Mouse (Mus musculus) olfactory bulb, adult 2 months (tissue): ENCODE measurements at regions not wholly inside any gene's neighbourhood (a gene's known extent, or its start where the extent isn't known, plus 50 kb on each side); places are given as distances from the start of the nearest gene placed in this dataset.

Experiments used
- H3K27ac ChIP-seq: fragments of 200-500 bp; 2 replicates; pipeline ENCODE4 v1.5.1; 2012; ENCODE audit warnings: low read depth, low read length; ENCODE audit not compliant: insufficient read depth
- H3K4me1 ChIP-seq: fragments of 200-500 bp; 2 replicates; pipeline ENCODE4 v1.6.1; 2012; ENCODE audit warnings: low read length; ENCODE audit not compliant: control insufficient read depth, insufficient read depth
- H3K4me3 ChIP-seq: fragments of 200-500 bp; 2 replicates; pipeline ENCODE4 v1.5.1; 2012; ENCODE audit warnings: mild to moderate bottlenecking, low read depth, low read length, moderate library complexity; ENCODE audit not compliant: insufficient read depth
- CTCF ChIP-seq: fragments of 200-500 bp; IDR thresholded peaks from 2 replicates; pipeline ENCODE4 v1.5.1; 2012; ENCODE audit warnings: low read depth, mild to moderate bottlenecking, low read length, moderate library complexity; ENCODE audit not compliant: insufficient read depth
- POLR2A ChIP-seq: fragments of 200-500 bp; IDR thresholded peaks from 2 replicates; pipeline ENCODE4 v1.6.1; 2012; ENCODE audit warnings: mild to moderate bottlenecking, low read depth, low read length, moderate library complexity; ENCODE audit not compliant: insufficient read depth
- WGBS: fragments of 180-500 bp; shearing (Covaris S2); methylation state at CpG from one replicate; pipeline ENCODE4 v1.1.7; 2018; 5-methylcytosine and 5-hydroxymethylcytosine counted together

- 44% methylated on average over 7 of the region's 7 CpGs for WGBS
- no peak overlapping the region for H3K4me3 ChIP-seq
- no peak overlapping the region for H3K27ac ChIP-seq
- TF ChIP-seq CTCF: no peak
- no peak for TF ChIP-seq POLR2A
- peaks cover 13% of the 10 kb centered on the region; the same call in 1 of the 2 replicates for H3K4me1 ChIP-seq
These were observed 122.8 kb downstream of the Tmx1 start for GRCm38 (mm10) chr12:70575665-70576064.

DNA sequence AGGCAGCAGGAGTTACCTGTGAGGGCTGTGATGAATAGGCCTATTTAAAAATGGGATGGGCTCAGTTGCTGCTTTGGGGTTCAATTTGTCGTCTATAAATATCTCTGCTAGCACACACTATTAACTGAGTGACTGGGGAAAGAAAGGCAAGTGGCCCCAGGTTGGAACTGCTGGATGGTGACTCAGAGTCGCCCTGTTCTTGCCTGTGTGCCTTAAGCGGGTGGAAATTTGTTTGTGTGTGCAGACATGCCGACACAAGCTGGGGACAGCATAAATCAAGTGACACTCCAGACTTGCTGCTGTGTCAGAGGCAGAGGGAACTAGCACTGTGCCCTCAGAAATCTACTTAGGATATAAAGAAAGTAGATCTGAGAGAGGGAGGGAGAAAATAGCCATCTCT is 124.9 kb downstream of the Tmx1 start:
- Histone ChIP-seq H3K4me3 (no peak overlapping the region), H3K27ac (no peak overlapping the region), H3K4me1 (peaks cover 13% of the 10 kb centered on the region; the same call in 1 of the 2 replicates)
- no peak for TF ChIP-seq POLR2A
- no peak for TF ChIP-seq CTCF
- 40% methylated on average over 4 of the region's 4 CpGs for WGBS

GRCm38 (mm10) chr12:70579328-70579905 is 126.5 kb downstream of the Tmx1 start:
- H3K4me3 ChIP-seq: no peak overlapping the region
- WGBS: 75% methylated on average over 8 of the region's 8 CpGs

GRCm38 (mm10) chr12:70586181-70586580 is 133.3 kb downstream of the Tmx1 start:
- TF ChIP-seq CTCF (no peak), POLR2A (no peak)
- no peak overlapping the region for H3K4me3 ChIP-seq
- 89% methylated on average over 2 of the region's 2 CpGs for WGBS
- H3K27ac ChIP-seq: no peak overlapping the region
- no peaks in the 10 kb centered on the region for H3K4me1 ChIP-seq

More at GRCm38 (mm10) chr12:70579328-70579905, 126.5 kb downstream of the Tmx1 start:
- Histone ChIP-seq H3K27ac (no peak overlapping the region), H3K4me1 (peaks cover 13% of the 10 kb centered on the region; the same call in 1 of the 2 replicates)
- no peak for TF ChIP-seq CTCF
- no peak for TF ChIP-seq POLR2A

DNA sequence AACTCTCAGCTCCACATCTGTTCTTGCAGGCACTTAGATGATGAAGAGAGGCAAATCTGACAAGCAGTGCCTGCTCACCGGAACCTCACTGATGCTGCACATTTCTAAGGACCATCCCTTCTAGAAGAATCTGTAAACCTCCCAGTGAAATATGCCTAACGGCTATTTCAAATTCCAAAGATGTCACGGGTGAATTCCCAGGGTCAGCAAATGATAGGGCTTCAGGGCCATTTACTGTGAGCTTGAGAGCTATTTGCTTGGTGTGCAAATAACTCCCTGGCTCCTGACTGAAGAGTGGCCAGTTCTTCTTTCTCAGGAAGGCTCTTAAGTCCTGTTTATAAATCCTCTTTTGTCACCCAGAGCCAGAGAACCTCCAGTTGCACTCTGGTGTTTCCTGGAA is 135.3 kb downstream of the Tmx1 start:
- TF ChIP-seq POLR2A (no peak), CTCF (no peak)
- H3K27ac ChIP-seq: no peak overlapping the region
- no peaks in the 10 kb centered on the region for H3K4me1 ChIP-seq
- no peak overlapping the region for H3K4me3 ChIP-seq
- 88% methylated on average over 3 of the region's 3 CpGs for WGBS

- no peak overlapping the region for H3K27ac ChIP-seq
- no peak overlapping the region for H3K4me3 ChIP-seq
- WGBS: 94% methylated on average over 2 of the region's 2 CpGs
- H3K4me1 ChIP-seq: no peaks in the 10 kb centered on the region
- no peak for TF ChIP-seq CTCF
- no peak for TF ChIP-seq POLR2A
These were observed 136.4 kb downstream of the Tmx1 start for GRCm38 (mm10) chr12:70589315-70589742.

DNA sequence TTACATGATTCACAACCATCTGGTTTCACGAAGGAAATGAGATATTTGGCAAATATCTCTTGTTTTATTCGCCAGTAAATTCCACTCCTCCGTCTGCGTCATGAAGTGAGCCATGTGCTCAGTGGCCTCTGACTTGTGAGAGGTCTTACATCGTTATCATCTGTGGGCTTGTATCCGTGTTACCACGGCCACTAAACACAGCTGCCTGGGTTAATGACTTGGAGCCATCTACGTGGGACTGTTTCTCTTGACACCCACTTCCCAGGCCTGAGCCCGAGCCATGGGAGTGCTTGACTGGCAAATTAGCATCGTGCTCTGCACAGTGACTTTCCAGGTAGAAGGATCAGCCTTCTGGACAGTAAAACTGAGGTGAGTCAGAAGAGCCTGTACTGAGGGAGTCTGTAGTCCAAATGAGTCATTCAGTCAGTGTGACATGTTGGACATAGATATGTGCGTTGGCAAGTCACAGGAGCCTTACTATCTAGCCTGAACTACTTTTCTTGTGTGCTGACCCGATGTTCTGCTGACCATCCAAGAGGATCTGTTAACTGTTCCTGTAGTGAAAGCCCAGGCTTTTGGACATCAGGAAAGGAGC is 137.7 kb downstream of the Tmx1 start:
- no peak overlapping the region for H3K27ac ChIP-seq
- WGBS: 84% methylated on average over 12 of the region's 12 CpGs
- no peaks in the 10 kb centered on the region for H3K4me1 ChIP-seq
- TF ChIP-seq CTCF: no peak
- TF ChIP-seq POLR2A: no peak
- H3K4me3 ChIP-seq: no peak overlapping the region

- Histone ChIP-seq H3K4me3 (no peak overlapping the region), H3K27ac (no peak overlapping the region), H3K4me1 (no peaks in the 10 kb centered on the region)
- WGBS: 79% methylated on average over 4 of the region's 4 CpGs
- TF ChIP-seq CTCF (no peak), POLR2A (no peak)
These were observed 139.9 kb downstream of the Tmx1 start for GRCm38 (mm10) chr12:70592821-70593220.

GRCm38 (mm10) chr12:70598211-70598701 is 145.4 kb downstream of the Tmx1 start:
- WGBS: 82% methylated on average over 15 of the region's 15 CpGs
- no peaks in the 10 kb centered on the region for H3K4me1 ChIP-seq
- TF ChIP-seq CTCF (no peak), POLR2A (no peak)
- no peak overlapping the region for H3K27ac ChIP-seq
- no peak overlapping the region for H3K4me3 ChIP-seq
